Mouse (Mus musculus) heart, embryonic 13.5 days (tissue): ENCODE measurements around the gene Adcy3. TPM values are rescaled to one million over a fixed set of nuclear protein-coding genes. Genes with fewer than 3 reads are reported as not detected.
A peak's percentile ranks its signal among the peaks of the same experiment; 100 is the strongest.
"Not testable (repeated sequence)": the region's sequence is repeated elsewhere in the genome, so short reads cannot be mapped to it uniquely, and the experiment has no call there.

Experiments used
- ATAC-seq: fragments of 200-750 bp; cut with Nextera tagmentation; 2 replicates; pipeline ENCODE4 v1.8.0; 2017; ENCODE audit warnings: moderate TSS enrichment; ENCODE audit not compliant: insufficient number of reproducible peaks, low FRiP score, low TSS enrichment; ENCODE audit errors: extremely low read depth
- H3K27ac ChIP-seq: fragments of 300-500 bp; sonication (generic); replicated peaks from 2 replicates; pipeline ENCODE4 v1.5.1; 2015; ENCODE audit warnings: moderate library complexity, mild to moderate bottlenecking, inconsistent platforms
- H3K27me3 ChIP-seq: fragments of 300-500 bp; sonication (generic); replicated peaks from 2 replicates; pipeline ENCODE4 v1.6.1; 2015; ENCODE audit warnings: mild to moderate bottlenecking, inconsistent platforms
- H3K36me3 ChIP-seq: fragments of 300-500 bp; sonication (generic); 2 replicates; pipeline ENCODE4 v1.6.1; 2015; ENCODE audit warnings: mild to moderate bottlenecking, inconsistent platforms
- H3K4me1 ChIP-seq: fragments of 300-500 bp; sonication (generic); 2 replicates; pipeline ENCODE4 v1.6.1; 2015; ENCODE audit warnings: inconsistent platforms
- H3K4me2 ChIP-seq: fragments of 300-500 bp; sonication (generic); 2 replicates; pipeline ENCODE4 v1.6.1; 2015; ENCODE audit warnings: inconsistent platforms, mild to moderate bottlenecking, moderate library complexity
- H3K4me3 ChIP-seq: fragments of 300-500 bp; sonication (generic); 2 replicates; pipeline ENCODE4 v1.5.1; 2015; ENCODE audit warnings: moderate library complexity, mild to moderate bottlenecking, inconsistent platforms
- H3K9ac ChIP-seq: fragments of 300-500 bp; sonication (generic); 2 replicates; pipeline ENCODE4 v1.6.1; 2015; ENCODE audit warnings: inconsistent platforms, mild to moderate bottlenecking, moderate library complexity
- H3K9me3 ChIP-seq: fragments of 300-500 bp; sonication (generic); 2 replicates; pipeline ENCODE4 v1.6.1; 2016; ENCODE audit warnings: inconsistent platforms
- WGBS: fragments of 180-500 bp; shearing (Covaris S2); methylation state at CpG from one replicate; pipeline ENCODE4 v1.1.7; 2015; ENCODE audit warnings: mixed read lengths; 5-methylcytosine and 5-hydroxymethylcytosine counted together
- polyA plus RNA-seq: library from polyadenylated mRNA; unstranded; fragments of >200 nt; fragmentation: Nextera tagmentation; extraction: Ambion mirVana; gene quantifications from 2 replicates; pipeline ENCODE4 v1.2.1, GENCODE M21; 2015

Gene Adcy3
- polyA plus RNA-seq, 1 experiment from 2014 or later = 4.2 TPM

DNA sequence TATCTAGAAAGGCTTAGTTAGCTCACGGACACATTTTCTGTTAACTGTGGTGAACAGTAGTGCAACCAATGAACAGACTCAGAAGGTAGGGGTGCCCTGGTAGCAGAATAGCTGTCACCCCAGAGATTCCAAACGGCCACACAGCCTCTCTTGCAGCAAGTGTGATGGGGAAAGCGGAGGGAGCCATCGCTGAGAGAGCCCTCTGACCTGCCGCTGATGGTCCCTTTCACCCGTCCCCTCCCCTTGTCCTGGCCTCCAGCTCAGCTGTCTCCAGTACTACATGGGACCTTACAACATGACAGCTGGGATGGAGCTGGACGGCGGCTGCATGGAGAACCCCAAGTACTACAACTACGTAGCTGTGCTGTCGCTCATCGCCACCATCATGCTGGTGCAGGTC lies 73.2 kb downstream of the Adcy3 start:
- H3K36me3 ChIP-seq = peaks cover 76% of the 10 kb centered on the region
- no peak overlapping the region for H3K4me3 ChIP-seq
- no peak overlapping the region for H3K4me2 ChIP-seq
- 0 out of 2 replicates have a peak, but pooled peaks cover 3% of the 10 kb centered on the region for H3K4me1 ChIP-seq
- no peak overlapping the region for H3K27ac ChIP-seq
- H3K9me3 ChIP-seq = no peaks in the 10 kb centered on the region
- ATAC-seq = no peak
- 86% methylated on average over 11 of the region's 11 CpGs for WGBS
- no peaks in the 10 kb centered on the region for H3K27me3 ChIP-seq
- H3K9ac ChIP-seq = no peak overlapping the region

DNA sequence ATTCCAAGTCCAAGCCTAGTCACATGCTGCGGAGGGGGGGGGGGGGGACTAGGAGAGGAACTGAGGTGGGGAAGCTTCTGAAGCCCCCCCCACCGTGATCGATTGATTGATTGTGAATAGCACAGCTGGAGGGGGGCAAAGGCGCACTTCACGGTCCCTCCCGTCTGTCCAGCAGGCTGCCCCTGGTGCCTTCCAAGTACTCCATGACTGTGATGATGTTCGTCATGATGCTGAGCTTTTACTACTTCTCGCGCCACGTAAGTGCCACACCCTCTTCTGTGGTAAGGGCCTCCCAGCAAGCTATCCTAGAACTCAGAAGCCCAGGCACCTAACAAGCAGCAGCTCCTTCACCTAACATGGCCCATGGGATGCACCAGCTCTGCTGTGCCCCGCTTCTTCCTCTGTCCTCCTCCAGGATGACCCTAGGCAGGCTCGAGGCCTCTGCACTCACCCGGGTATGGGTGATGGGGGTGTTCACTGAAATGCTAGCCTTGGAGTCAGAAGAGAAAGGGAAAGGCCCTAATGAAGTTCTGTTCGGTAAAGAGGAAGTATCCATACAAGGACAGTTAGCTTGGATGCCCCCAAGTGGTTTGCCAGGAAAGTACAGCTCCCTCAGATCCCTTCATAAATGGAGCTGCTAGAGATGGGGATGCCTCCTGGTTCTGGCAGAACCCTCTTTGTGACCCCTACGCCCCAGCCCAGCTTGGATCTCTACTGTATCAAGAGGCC lies 75.7 kb downstream of the Adcy3 start:
- no peak for ATAC-seq
- peaks cover 88% of the 10 kb centered on the region for H3K36me3 ChIP-seq
- no peaks in the 10 kb centered on the region for H3K9me3 ChIP-seq
- peaks cover 8% of the 10 kb centered on the region; the same call in 1 of the 2 replicates for H3K4me1 ChIP-seq
- no peak overlapping the region for H3K4me2 ChIP-seq
- no peak overlapping the region for H3K4me3 ChIP-seq
- H3K9ac ChIP-seq = no peak overlapping the region
- no peaks in the 10 kb centered on the region for H3K27me3 ChIP-seq
- WGBS = 79% methylated on average over 13 of the region's 15 CpGs
- H3K27ac ChIP-seq = no peak overlapping the region

GRCm38 (mm10) chr12:4209196-4209595 lies 76.3 kb downstream of the Adcy3 start:
- ATAC-seq = no peak
- no peaks in the 10 kb centered on the region for H3K27me3 ChIP-seq
- WGBS = 90% methylated on average over 9 of the region's 9 CpGs
- H3K36me3 ChIP-seq = peaks cover 90% of the 10 kb centered on the region
- no peak overlapping the region for H3K9ac ChIP-seq
- no peak overlapping the region for H3K4me2 ChIP-seq
- H3K4me1 ChIP-seq = peaks cover 8% of the 10 kb centered on the region; the same call in 1 of the 2 replicates
- H3K4me3 ChIP-seq = no peak overlapping the region
- H3K27ac ChIP-seq = no peak overlapping the region
- no peaks in the 10 kb centered on the region for H3K9me3 ChIP-seq

DNA sequence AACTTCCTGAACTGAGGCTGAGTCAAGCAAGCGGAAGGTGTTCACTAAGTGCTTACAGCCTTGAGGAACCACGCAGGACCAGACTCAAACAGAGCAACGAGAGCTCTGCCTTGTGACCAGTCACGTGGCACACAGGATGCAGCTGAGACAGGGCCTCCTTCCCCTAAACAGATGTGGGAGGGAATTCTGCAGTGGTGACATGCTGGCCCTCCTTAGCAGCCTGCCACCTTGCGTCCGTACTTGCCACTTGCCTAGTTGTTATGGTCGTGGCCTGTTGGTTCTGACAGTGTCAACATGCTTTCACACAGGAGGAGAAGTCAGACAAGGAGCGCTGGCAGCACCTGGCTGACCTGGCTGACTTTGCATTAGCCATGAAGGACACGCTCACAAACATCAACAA lies 78.3 kb downstream of the Adcy3 start:
- H3K4me3 ChIP-seq = no peak overlapping the region
- H3K4me2 ChIP-seq = no peak overlapping the region
- no peak for ATAC-seq
- peaks cover 92% of the 10 kb centered on the region for H3K36me3 ChIP-seq
- no peak overlapping the region for H3K9ac ChIP-seq
- WGBS = 85% methylated on average over 9 of the region's 9 CpGs
- no peaks in the 10 kb centered on the region for H3K9me3 ChIP-seq
- no peaks in the 10 kb centered on the region for H3K27me3 ChIP-seq
- H3K4me1 ChIP-seq = peaks cover 8% of the 10 kb centered on the region; the same call in 1 of the 2 replicates
- H3K27ac ChIP-seq = no peak overlapping the region

GRCm38 (mm10) chr12:4212908-4213307 lies 80.0 kb downstream of the Adcy3 start:
- H3K27me3 ChIP-seq = no peaks in the 10 kb centered on the region
- 65% methylated on average over 8 of the region's 8 CpGs for WGBS
- H3K27ac ChIP-seq = no peak overlapping the region
- peak overlapping the region; percentile 44 for H3K9ac ChIP-seq
- peaks cover 8% of the 10 kb centered on the region; the same call in 1 of the 2 replicates for H3K4me1 ChIP-seq
- no peak overlapping the region for H3K4me3 ChIP-seq
- no peak overlapping the region for H3K4me2 ChIP-seq
- peaks cover 89% of the 10 kb centered on the region for H3K36me3 ChIP-seq
- ATAC-seq = no peak
- no peaks in the 10 kb centered on the region for H3K9me3 ChIP-seq

- no peak for ATAC-seq
- no peak overlapping the region for H3K9ac ChIP-seq
- peaks cover 59% of the 10 kb centered on the region for H3K36me3 ChIP-seq
- no peak overlapping the region for H3K4me3 ChIP-seq
- peaks cover 17% of the 10 kb centered on the region for H3K4me1 ChIP-seq
- H3K9me3 ChIP-seq = no peaks in the 10 kb centered on the region
- H3K4me2 ChIP-seq = no peak overlapping the region
- 89% methylated on average over 7 of the region's 7 CpGs for WGBS
- no peaks in the 10 kb centered on the region for H3K27me3 ChIP-seq
- no peak overlapping the region for H3K27ac ChIP-seq
Observed at GRCm38 (mm10) chr12:4230156-4230555, 97.3 kb downstream of the Adcy3 start.

GRCm38 (mm10) chr12:4232777-4233176 lies 99.9 kb downstream of the Adcy3 start:
- Histone ChIP-seq H3K27ac (no peak overlapping the region), H3K27me3 (no peaks in the 10 kb centered on the region), H3K9ac (peak overlapping the region; percentile 85), H3K4me2 (peak overlapping the region; percentile 78), H3K36me3 (peaks cover 49% of the 10 kb centered on the region), H3K4me3 (peak overlapping the region; percentile 76), H3K9me3 (no peaks in the 10 kb centered on the region), H3K4me1 (peaks cover 17% of the 10 kb centered on the region)
- ATAC-seq = no peak
- WGBS = 51% methylated on average over 4 of the region's 4 CpGs

DNA sequence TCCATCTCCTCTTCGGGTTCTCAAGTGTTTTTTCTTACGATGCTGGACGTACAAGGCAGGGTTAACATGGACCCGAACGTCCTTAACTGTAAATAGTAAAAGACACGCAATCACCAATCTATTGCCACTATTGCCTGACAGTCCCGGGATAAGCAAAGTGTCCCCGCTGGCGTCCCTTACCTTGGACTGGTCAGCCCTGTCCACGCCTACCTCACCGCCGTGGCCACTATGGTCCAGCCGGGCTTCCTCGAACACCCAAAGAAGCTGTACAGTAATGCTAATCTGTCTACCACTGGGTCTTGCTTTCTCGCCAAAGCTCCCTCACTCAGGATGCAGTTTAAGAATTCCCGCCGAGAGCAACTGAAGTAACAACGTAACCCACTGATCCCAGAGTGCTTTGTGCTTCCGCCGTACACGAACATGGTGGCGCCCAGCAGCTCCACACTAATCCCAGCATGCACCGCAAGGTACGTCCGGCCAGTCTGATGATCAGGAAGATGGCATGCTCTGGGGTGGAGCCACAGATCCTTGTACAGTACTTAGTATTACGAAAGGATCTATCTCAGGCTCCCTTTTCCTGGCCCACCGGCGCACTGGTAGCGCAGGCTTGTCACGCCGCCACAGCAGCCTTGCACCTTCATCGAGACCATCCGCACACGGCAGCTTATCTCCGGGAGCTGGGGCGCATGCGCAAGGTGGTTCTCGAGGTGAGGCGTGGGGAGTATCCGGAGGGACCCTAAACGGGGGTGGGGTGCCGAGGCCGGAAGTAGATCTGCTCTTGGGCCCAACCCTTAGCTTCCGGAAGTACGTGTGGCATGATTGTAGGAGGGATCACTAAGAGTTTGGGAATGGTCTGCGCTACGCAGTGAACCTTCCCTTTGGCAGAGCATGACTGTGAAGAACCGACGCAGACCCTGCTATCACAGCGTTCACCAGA lies 100.9 kb downstream of the Adcy3 start, which contains the start of the genes Ptrhd1 and Cenpo:
Ptrhd1 (plus strand) TSS at position 456 of the 937 bp plus-strand sequence.
Cenpo (minus strand) TSS at position 723 of the 937 bp plus-strand sequence.
- Histone ChIP-seq H3K9ac (peak within 1 kb of the TSS; percentile 85), H3K27me3 (no peaks in the 10 kb centered on the region), H3K4me1 (peaks cover 17% of the 10 kb centered on the region), H3K4me3 (peak within 1 kb of the TSS; percentile 76), H3K36me3 (peaks cover 54% of the 10 kb centered on the region), H3K9me3 (no peaks in the 10 kb centered on the region), H3K27ac (peak within 1 kb of the TSS; percentile 94), H3K4me2 (peak within 1 kb of the TSS; percentile 78)
- peak; percentile 88 for ATAC-seq
- WGBS = under 1% methylated on average over 50 of the region's 50 CpGs

GRCm38 (mm10) chr12:4237481-4237880 lies 104.6 kb downstream of the Adcy3 start:
- Histone ChIP-seq H3K27me3 (no peaks in the 10 kb centered on the region), H3K4me3 (no peak overlapping the region), H3K4me1 (peaks cover 27% of the 10 kb centered on the region), H3K9ac (no peak overlapping the region), H3K36me3 (peaks cover 34% of the 10 kb centered on the region), H3K9me3 (no peaks in the 10 kb centered on the region), H3K27ac (no peak overlapping the region), H3K4me2 (no peak overlapping the region)
- 89% methylated on average over 15 of the region's 15 CpGs for WGBS
- ATAC-seq = no peak

DNA sequence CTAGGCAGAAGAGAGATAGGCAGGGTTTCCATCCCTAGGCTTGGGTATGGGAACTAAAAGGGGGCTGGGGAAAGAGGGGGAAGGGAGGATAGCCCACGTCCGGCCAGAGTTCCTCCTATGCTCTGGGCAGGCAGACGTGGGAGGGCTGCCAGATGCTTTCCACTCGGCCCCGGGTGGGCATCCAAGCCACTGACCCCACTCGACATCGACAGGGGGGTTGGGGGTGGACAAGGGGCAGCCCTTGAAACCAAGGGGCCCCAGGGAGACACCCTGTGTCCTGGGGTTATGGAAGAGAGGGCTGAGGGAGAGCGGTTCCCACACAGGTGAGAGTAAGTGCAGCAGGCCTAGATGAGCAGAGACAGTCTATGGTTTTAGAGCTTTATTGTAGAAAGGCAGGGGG lies 107.4 kb downstream of the Adcy3 start:
- H3K4me2 ChIP-seq, ATAC-seq, H3K9me3 ChIP-seq, H3K4me3 ChIP-seq, H3K27me3 ChIP-seq, H3K9ac ChIP-seq: not testable (repeated sequence)
- Histone ChIP-seq H3K27ac (peak overlapping the region; percentile 46), H3K4me1 (peaks cover 21% of the 10 kb centered on the region), H3K36me3 (peaks cover 34% of the 10 kb centered on the region)
- 60% methylated on average over 8 of the region's 8 CpGs for WGBS

DNA sequence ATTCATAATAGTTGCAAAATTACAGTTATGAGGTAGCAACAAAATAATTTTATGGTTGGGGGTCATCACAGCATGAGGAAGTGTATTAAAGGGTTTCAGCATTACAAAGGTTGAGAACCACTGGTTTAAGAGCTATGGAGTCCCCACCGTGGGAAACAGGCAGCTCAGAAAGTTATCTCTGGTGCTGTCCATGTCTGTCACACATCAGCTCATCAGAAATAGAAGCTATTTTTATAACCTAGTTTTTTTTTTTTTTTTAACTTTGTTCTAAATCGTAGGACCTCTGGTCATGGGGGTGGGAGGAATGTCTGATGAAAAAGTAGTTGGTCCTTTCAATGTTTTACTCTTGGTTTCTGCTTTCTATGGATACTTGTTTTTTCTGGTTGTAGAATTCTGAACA lies 110.9 kb downstream of the Adcy3 start:
- no peaks in the 10 kb centered on the region for H3K9me3 ChIP-seq
- peaks cover 14% of the 10 kb centered on the region for H3K36me3 ChIP-seq
- H3K4me1 ChIP-seq = peaks cover 21% of the 10 kb centered on the region
- no peak overlapping the region for H3K9ac ChIP-seq
- no peak overlapping the region for H3K4me2 ChIP-seq
- H3K27me3 ChIP-seq = no peaks in the 10 kb centered on the region
- H3K4me3 ChIP-seq = no peak overlapping the region
- no peak for ATAC-seq
- WGBS = 23% methylated on average over 2 of the region's 2 CpGs
- 0 out of 2 replicates have a peak overlapping the region, but pooled peaks have one; percentile 13 for H3K27ac ChIP-seq
